Mouse (Mus musculus): ENCODE measurements around the gene Qk.

Qk gene

DNA sequence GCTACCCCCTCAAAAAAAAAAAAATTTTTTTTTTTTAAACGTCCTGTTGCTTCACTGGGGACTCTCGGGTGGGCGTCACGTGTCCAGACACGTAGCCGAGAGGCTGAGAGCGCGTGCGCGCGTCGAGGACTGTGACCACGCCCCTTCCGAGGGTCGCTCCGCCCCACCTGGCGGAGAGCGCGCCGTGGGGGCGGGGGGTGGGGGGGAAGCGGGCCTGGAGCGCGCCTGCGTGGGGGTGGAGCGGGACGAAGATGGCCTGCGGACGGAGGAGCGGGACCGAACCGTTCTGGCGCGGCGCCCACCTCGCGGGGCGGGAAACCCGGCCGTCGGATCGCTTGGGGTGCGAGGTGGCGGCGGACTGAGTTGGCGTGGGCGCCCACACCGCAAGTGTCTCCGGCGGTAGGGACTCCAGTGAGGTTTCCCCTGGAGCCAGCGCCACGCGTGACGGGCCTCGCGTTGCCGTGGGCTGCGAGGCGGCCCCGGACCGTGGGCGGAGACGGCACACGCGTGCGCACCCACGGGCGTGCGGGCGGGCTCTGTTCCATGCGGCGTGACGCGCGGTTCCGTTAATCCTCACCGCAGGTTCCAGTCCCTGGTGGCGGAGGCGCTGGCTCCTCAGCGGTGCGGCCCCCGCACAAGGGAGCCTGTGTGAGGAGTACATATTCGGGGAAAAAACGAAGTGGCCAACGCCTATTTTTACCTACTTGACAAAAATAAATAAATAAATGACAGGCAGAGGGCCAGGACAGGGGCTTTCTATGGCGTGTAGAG lies at the start of gene Qk:
Gene Qk, minus strand, starts transcription at position 170 of the 771 bp plus-strand sequence.
- DNase-seq (ENCODE audit: low spot score in 2 of 2) = peak; percentile 85 to 94

- DNase-seq (ENCODE audit: low spot score in 2 of 2) = no peak
These were observed 47.4 kb upstream of the Qk start for GRCm38 (mm10) chr17:10367044-10367443.

DNA sequence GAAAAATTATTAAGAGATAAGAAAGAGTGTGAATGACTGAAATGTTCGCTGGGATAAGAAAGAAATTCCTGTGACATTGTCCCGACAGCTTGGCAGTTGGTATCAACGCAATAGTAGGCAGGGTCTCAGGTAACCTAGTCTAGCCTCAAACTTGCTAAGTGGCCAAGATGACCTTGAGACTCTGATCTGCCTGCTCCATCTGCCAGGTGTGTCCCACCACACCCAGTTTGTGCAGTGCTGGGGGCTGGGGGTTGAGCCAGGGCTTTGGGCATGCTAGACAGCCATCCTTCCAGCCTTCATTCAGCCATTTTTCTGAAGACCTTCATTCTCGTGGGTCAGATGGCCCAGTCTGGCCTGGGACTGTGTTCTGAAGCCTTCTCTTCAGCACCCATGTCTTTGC lies 46.9 kb upstream of the Qk start:
- DNase-seq (ENCODE audit: low spot score in 2 of 2) = no peak

DNA sequence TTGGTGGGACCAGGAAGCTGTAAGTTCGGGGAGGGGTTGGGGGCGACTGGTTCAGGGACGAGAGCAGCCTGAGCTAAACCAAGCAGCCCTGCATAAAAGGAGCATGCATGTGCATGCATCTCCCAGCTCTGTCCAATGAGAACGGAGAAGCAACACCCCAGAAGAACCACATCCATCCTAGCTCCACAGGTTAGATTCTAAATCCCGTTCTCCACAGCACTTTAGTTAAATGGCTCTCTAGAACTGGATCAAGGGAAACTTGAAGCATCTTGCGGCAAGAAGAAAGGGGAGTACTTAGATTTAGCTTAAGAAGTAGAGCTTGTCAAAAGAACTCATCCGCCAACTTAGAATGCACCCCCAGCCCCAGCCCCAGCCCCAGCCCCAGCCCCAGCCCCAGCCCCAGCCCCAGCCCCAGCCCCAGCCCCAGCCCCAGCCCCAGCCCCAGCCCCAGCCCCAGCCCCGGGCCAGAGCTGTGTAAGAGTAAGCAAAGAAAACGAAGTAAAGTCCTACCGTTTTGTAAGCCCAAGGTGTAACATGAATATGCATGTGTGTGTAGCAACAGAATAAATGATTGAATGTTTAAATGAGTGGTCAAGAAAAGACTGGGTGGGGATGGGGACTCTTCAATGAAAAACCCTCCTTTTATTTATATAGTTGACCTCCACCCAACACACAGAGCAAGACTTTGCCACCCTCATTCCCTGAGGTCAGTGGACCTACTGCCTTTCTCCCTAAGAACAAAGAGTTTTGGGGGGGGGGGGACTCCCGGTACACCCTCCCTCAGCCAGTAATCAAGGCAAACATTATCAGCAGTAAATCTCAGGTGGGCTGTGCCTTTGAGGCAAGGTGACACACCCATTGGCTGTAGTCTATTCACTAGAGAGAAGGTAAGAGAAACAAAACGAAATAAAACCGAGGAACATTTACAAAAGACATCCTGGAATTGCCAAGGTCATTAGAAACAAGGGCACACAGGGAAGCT lies 46.1 kb upstream of the Qk start:
- no peak for DNase-seq (ENCODE audit: low spot score in 2 of 2)

DNA sequence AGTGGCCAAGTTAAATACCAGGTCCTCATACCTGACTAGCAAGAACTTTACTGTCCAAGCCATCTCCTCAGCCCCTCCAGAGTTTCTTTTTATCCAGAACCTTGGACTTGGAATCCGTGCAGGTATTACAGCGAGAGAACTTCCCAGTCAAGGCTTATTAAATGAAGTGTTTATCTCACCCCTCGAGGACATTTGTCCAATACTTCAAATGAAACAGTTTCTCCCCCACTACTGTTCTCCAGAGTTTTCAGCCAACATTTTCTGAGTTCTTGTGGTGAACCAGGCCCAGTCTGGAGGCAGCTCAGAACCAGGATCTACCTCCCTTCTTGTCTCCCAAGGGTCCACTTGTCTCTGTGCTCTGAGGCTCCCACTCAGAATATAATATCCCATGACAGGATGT lies 43.5 kb upstream of the Qk start:
- DNase-seq (ENCODE audit: low spot score in 2 of 2) = no peak

DNA sequence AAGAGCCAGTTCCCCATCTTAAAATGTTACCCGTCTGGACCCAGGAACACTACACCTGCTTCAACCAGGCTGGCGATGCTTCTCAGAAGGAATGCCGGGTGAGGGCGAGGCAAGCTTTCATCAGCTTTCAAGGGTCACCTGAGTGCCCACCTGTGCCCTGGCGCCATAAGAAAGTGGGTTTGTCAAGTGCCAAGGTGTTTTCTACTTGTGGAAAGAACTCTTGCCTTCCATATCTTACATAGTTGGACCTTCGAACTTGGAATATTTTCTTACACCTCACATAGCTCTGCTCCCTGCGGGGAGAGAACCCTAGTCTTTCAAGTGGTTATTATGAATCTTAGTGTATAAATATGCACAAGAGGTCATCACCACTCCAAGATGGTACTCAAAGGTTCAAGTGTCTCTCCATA lies 42.2 kb upstream of the Qk start:
- no peak for DNase-seq (ENCODE audit: low spot score in 2 of 2)

DNA sequence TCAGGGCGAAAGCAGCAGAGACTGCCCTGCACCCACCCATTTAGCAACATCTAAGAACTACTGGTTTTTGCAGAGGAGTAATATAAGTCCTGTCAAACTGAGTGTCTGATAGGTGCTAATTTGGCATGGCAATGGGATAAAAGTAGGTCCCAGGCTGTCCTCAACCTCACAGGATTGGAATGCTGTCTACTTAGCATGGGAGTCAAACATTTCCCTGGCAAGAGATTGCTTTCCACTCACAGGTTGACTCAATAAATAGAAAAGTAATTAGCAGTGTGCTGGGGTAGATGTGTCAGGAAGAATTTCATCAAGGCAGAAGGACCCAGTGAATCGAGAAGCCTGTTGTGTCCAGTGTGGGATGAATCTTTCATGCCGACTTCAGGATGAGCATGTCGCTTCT lies 41.1 kb upstream of the Qk start:
- DNase-seq (ENCODE audit: low spot score in 2 of 2) = no peak

DNA sequence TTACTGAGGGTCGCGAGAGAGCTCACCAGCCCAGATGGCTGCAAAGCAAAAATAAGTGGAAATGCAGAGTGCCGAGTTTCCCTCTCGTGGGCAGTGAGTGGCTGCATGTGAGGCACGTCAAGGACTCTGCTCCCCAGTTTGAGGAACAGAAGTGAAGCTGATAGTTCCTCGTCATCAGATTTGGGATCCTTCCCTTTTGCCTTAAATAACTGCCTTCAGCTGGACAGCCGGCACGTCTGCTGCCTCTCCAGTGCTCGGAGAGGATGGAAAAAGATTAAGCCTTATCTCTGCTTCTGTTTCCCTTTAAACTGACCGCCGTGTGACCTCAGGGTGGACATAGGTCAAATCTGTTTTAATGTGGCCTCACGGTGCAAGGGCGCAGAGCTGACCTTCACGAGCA lies 39.8 kb upstream of the Qk start:
- DNase-seq (ENCODE audit: low spot score in 2 of 2) = no peak

GRCm38 (mm10) chr17:10357348-10357747 lies 37.7 kb upstream of the Qk start:
- no peak for DNase-seq (ENCODE audit: low spot score in 2 of 2)

DNA sequence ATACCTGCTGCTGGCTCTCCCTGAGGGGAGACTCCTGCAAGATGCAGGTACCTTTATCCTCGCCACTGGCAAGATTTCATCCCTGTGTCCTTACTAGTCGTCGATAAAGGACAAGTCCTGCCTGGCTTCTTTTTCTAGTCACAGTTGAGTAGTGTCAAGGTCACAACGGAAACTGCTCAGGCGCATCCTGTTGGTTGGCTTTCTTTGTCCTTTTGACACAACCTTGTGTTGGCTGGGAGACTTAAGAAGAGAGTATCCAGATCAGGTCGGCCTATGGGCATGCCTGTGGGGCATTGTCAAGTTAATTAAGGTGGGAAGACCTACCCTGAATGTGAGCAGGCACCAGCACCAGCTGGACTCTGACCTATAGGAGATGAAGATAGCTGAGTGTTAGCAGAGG lies 36.6 kb upstream of the Qk start:
- no peak for DNase-seq (ENCODE audit: low spot score in 2 of 2)

- DNase-seq (ENCODE audit: low spot score in 2 of 2) = no peak
These were observed 36.1 kb upstream of the Qk start for GRCm38 (mm10) chr17:10355746-10356145.

GRCm38 (mm10) chr17:10338286-10338685 lies 18.6 kb upstream of the Qk start:
- DNase-seq (ENCODE audit: low spot score in 2 of 2) = no peak

- no peak for DNase-seq (ENCODE audit: low spot score in 2 of 2)
These were observed 16.9 kb upstream of the Qk start for GRCm38 (mm10) chr17:10336558-10336957.

DNA sequence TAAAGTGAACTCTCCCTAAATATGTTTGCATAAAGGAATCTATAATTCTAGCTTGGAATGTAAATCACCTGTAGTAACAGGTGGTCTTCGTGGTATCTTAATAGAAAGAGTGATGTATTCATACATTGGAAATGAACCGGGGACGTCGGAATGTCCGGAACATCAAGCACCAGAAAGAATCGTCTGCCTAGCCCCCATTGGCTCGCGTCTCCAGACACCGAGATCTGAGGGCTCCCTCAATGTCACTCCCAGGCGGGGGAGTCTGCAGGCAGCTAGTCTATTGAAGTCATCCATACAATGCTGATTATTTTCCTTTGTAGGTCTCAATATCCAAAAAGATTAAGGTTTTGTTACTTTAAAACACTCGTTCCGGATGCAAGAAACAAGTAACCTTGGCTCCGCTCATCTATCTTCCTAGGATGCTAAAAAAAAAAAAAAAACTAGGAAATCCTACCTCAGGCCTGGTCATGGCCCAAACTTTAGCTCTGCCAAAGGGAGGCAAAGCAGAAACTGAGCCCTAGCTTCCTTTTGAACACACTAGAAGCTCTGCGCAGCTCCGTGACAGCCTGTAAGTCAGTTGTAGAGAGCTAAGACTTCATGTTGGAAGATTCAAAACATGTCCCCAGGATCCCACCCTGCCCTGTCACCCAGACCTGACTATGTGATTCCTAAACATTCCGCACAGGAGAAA lies 16.3 kb upstream of the Qk start:
- DNase-seq (ENCODE audit: low spot score in 2 of 2) = no peak

GRCm38 (mm10) chr17:10334957-10335690 lies 15.5 kb upstream of the Qk start:
- DNase-seq (ENCODE audit: low spot score in 2 of 2) = no peak

- DNase-seq (ENCODE audit: low spot score in 2 of 2) = no peak
These were observed 14.8 kb upstream of the Qk start for GRCm38 (mm10) chr17:10334481-10334880.

DNA sequence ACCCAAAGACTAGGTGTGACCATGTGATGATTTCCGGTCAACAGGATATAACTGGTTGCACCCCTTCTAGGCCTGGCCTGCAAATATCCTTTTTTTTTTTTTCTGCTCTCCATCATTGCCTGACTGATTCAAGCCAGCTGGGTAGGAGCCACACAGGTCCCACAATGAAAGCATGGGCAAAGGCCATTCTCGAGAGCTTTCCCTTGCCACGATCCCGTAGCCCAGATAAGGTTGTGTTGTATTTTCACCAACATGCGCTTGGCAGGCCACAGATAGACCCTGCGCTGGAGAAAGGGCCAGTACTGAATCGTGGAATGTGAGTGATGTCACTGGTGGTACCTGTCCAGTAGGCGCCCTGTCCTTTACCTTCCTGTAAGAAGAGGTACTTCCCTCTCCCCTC lies 13.7 kb upstream of the Qk start:
- DNase-seq (ENCODE audit: low spot score in 2 of 2) = no peak

DNA sequence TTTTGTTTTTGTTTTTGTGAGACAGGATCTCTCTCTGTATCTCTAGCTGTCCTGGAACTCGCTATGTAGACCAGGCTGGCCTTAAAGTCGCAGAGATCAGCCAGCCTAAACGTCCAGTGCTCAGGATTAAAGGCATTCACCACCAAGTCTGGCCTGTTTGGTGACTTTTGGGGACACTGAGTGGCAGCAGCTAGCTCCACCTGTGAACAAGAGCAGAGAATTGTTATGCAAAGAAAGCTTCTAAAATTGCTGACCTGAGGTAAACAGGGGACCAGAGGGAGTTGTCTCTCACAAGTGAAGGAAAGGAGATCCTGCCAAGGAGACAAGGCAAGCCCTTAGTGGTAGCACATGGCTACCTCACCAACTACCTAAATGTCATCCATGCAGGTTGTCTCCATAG lies 12.5 kb upstream of the Qk start:
- DNase-seq (ENCODE audit: low spot score in 2 of 2) = no peak

GRCm38 (mm10) chr17:10329461-10329860 lies 9.8 kb upstream of the Qk start:
- DNase-seq (ENCODE audit: low spot score in 2 of 2) = no peak

DNA sequence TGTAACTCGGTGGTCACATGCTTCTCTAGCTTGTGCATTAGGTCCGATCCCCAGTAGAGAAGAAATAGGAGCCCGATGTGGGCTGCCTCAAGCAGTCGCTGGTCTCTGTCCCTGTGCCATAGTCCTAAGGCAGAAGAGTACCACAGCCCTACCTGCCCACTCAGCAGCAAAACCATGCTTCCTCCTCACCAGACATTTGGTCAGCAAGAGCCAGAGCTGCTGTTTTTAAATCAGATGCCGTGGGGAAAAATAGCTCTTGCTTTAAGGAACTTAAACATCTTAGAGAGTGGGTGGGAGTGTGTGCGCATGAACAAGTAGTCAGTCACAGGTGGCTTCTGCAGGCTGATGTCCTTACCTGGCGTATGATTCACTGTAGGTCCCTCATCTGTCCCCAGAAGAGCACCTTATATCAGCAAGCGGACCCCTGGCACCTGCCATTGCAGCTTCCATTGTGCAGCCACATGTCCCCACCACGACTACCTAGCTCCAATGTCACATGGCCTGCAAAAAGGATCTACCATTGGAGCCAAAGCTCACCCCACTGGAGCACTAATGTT lies 9.0 kb upstream of the Qk start:
- DNase-seq (ENCODE audit: low spot score in 2 of 2) = no peak

DNA sequence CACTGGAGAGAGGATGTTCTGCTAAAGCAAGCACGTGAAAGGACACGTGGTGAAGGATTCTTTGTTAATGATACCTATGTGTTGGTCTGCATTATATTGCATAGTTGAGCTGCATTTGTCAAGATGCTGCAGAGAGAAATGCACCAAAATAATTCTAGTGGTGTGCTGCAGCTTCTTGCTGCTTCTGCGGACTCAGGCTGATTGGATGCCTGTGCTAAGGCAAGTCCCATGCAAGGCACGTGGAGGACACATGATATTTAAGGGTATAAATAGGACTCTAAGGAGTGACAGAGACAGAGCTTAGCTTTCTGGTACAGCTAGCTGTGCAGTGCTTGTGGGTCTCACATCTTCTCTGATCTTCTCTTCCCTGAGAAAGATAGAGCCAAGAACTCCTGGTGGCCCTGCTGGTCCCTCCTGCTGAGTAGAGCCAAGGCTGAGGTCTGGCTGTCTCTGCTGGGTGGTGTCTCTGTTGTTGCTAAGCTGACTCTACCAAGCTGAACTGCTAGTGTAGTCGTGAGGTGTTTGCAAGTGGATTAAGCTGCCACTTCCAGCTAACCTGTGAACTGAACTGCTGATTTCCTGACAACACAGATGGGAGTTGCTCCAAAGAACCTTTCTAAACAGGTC lies 8.0 kb upstream of the Qk start:
- DNase-seq (ENCODE audit: low spot score in 2 of 2) = no peak

Data from spleen, postnatal 10 days (tissue).